Mouse (Mus musculus) kidney, adult 2 months (tissue): ENCODE measurements around the gene H2afz.

Experiments used
- CTCF ChIP-seq: fragments of 200-500 bp; conservative IDR thresholded peaks from 2 replicates; pipeline ENCODE4 v1.5.1; 2011; ENCODE audit warnings: low read depth, mild to moderate bottlenecking, control low read depth, low read length, moderate library complexity, mixed read lengths; ENCODE audit not compliant: insufficient read depth, insufficient read length
- POLR2A ChIP-seq: fragments of 200-500 bp; IDR thresholded peaks from one replicate; pipeline ENCODE4 v1.6.1; 2011; ENCODE audit warnings: low read depth, low read length, control low read depth

- TF ChIP-seq POLR2A (no peak), CTCF (no peak)
Measured at GRCm38 (mm10) chr3:137896867-137897266, 32.6 kb downstream of the H2afz start.
